Mouse (Mus musculus) kidney, postnatal 36 days (tissue): ENCODE results near the gene G3bp2.

Source experiments
- DNase-seq, 2 experiments: peaks; one replicate each; pipeline ENCODE4 v3.0.0; 2021 to 2022; ENCODE audit warnings: mixed read lengths in 2 of 2

Gene G3bp2

DNA sequence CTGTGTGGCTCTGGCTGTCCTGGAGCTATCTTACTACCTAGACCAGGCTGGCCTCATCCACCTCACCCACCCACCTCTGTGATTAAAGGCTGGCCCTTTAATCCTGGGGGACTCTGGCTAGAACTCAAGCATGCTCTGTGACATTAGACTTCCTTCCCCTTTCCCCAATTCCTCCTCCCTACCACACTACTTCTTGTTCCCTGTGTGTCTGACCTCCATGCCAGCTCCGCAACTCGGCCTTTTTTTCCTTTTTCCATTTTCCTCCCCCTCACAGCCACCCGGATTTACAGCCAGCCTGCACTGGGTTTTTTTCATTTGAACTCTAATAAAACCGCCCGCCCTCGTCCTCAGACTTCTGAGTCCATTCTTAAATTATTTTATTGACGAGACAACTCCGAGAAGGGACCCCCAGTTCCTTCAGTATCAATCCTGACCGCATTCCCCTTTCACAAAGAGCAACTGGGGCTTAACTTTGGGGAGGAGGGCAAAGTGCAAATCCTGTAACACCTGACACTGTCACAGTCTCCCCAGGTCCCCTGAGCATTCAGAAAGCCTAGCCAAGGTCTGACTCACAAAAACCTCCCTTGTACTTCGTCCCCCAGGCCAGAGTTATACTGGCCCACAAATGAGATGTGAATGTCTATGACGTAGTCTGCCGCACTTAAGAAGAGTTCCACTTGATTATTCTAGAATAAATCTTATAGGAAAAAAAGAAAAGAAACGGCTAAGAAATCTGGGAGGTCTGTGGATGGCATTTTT lies 15.0 kb upstream of the G3bp2 start:
- peak; percentile 55 to 61 for DNase-seq

DNA sequence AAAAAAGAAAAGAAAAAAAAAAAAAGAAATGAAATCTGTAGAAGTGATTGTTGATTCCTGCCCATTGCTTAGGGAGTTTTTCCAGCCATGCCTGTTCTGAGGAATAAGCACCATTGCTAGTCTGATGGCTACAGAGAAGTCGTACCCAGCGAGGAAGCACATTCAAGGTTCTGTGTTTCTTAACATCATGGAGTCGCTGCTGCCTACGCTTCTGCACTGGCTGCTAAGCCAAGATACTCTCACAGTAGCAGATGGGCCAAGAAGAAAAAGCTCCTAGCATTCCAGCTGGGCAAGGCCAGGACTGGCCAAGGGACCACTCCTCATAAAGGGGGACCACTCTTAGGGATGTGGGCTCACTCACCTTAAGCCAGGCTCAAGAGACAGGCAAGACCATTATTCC lies 14.3 kb upstream of the G3bp2 start:
- DNase-seq = no peak

DNA sequence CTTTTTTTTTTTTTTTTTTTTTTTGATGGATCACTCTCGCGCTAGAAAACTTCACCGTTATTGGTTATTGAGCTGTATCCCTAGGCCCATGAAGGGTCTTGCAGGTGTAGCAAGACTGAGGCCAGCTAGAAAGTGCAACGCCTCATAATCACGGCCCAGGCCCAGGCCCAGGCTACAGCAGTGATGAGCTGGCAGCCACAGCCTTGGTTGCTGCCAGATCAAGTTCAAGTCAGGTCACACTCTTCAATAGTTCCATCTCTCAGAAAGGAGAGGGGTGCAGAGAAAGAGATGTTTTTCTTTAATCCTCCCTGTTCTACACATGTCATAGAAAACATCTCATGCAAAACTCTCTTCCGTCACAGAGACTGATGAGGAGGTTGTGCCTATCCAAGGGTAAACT lies 13.3 kb upstream of the G3bp2 start:
- DNase-seq = no peak

DNA sequence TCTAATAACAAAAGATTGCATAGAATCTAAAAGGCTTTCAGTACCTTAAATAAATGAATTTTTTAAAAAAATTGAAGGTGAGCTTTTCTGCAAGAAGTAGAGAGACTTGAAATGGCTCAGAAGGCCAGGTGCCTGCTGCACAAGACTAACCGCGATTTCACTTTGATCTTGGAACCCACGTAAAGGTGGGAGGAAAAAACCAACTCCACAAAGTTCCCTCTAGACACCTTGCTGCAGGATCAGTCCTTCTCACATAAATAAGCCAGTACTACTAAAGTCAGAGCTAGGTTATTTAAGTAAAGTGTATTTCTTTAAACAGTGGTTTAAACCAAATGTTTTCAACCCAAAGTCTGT lies 10.5 kb upstream of the G3bp2 start:
- DNase-seq = no peak

DNA sequence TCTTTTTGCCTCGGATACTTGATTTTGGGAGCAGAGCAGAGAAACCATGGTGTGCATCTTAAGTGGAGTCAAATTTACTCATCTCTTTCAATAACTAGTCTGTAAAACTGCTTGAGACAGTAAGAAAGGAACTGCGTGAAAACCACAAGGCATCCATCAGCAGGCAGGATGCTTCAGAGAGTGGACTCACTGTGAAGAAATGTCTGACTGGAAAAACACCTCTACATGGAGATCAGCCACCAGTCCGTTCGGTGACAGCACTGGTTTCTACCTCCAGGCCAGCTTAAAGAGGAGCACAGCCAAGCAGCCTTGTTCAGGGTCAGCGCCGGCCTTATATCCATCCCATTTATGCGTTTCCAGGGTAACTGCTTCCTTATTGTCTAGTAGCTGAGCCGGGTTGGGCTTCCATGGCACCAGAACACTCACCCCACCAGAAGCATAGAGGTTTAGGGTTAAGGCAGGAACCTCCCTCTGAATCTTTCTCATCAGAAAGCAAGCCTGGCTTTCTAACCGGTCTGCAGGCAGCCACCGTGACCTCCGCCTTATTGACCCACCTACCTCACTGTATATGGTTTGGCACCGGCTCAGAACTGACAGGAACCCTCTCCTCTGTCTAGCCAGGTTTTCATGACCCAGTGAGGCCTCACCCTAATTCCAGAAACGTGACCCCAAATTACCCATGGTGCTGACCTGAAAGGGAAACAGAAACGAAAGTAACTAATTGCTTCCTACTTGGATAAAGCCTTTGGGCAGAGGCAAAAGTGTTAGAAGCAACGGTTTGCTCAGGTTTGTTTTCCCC lies 9.9 kb upstream of the G3bp2 start:
- DNase-seq = peak in 1 of 2 experiments; percentile 19

DNA sequence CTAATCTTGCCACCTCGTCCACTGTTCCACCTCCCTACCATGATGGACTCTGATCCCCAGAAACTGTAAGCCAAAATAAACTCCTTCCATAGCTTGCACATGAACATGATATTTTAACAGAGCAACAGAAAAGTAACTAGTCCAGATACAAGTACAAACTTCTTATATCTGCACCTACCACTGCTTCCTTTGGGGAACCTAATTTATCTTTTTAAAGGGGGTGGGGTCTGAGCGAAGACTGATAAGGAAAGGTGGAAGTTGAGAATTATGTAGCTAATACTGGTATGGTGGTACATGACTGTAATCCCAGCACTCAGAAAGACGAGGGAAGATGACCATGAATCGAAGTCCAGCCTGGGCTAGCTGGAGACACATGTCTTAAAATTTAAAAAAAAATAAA lies 4.0 kb upstream of the G3bp2 start:
- DNase-seq = no peak

DNA sequence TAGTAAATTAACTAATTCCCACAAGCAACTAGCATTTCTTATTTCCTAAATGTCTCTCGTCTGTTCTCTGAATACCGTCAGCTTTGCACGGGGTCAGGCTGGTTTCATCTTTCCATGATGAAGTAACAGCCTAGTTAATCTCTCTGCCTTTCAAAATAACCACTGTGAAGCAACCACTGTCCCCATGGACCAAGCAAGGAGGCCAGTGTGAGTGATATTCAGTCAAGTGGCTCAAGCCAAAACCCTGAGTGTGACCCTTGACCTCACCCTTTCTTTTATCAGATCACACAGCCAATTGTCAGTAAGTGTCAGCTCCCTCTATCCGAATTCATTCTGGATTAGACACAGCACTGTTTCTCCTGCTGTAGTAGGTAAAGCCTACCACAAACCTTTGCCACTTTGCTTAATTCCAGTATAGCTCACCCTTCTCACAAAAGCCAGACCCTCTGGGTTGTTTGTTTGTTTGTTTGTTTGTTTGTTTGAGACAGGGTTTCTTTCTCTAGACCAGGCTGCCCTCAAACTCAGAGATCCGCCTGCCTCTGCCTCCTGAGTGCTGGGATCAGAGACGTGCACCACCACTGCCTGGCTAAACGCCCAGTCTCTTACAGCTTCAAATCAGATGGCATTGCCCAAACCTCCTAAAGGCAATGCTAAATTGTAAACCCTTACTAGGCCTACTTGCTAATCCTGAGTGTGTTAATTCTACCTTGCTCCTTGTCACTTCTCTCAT lies 2.5 kb upstream of the G3bp2 start:
- DNase-seq = no peak

DNA sequence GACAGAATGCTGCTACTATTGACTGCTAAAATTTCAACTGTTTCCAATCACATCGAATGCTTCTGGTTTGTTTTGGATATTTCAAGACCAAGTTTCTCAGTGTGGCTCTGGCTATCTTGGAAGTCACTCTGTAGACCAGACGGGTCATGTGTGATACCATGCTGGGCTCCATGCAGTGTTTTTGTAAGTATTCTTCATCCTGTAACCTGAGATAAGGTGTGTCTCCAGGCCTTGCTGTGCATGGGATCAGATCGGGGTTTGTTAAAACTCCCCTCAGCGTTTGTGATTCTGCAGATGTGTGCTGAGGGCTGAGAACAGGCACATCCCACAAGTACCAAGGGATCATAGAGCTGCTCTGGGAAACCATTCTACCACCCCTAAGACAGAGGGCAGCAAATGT lies 1.7 kb upstream of the G3bp2 start:
- no peak for DNase-seq

DNA sequence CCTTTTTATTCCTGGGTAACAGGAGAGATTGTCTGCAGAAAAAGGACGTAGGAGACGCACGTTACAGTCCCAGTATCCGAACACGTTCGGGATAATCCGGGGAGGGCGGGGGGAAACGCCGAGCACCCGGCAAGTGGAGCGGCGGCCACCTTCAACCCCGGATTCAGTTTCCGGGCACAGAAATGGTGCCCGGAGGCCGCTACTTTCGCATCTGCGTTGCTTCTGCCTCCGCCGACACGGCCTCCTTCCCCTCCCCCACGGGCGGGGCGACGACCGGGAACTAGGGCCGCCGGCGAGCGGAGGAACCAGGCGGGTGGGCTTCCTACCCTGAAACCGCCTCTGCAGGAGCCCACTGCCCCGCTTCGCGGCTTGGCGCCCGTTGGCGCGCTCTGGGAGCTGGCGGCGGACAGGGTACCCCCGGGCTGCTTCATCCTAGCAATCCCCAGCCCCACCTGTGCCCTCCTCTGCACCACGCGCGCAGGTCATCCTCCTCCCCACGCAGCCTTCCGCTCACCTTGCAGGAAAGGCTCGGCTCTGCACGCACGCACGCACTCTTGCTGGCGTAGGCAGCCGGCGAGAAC lies 608 bp downstream of the G3bp2 start:
- peak; percentile 59 to 86 for DNase-seq

DNA sequence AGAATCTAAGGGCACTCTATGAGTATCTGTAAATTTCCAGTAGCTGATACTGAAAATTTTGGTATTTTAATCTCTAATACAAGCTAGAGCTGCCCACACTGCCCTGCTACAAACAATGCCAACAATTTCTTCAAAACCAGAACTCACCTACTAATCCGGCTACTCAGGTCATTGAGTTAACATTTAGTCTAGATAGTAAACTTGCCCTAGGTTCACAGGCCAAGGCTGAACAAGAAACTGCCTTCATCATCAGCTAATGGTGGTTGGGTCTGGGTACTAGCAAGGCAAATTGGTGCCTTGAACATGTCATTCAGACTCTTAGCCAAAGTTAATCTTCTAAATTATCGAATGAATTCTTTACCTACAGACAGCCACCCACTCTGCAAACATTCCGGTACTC lies 2.2 kb downstream of the G3bp2 start:
- DNase-seq = no peak

DNA sequence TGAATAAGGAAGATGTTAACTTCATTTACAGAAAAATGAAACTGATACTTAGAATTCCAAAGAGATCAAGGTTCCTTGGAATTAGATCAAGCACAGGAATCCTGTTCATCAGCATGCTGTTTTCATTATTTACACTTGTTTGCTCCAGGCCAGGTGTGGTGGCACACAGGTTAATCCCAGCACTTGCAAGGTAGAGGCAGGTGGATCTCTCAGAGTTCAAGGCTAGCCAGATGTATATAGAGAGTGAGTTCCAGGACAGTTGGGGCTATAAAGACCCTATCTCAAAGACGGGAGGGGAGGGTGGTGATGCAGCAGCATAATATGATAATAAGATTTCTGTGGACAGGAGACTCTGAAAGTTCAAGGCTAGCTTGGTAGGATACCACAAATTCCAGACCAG lies 3.1 kb downstream of the G3bp2 start:
- DNase-seq = no peak

DNA sequence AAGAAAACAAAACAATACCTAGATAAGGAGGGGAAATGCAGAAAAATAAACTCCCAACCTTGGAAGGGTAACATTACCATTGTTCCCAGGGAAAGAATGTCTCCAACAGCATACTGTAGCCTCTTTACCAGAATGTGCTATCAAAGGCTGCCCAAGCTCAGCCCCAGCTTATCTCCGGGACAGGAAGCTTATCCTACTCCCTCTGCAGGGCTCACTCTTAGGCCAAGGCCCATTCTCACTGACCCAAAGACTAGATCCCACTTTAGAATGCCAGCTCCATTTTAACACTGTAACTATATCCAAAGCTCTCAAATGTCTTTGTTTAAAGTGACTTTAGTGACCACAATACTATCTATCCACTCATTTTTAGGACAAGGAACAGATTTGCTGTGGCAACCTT lies 4.2 kb downstream of the G3bp2 start:
- no peak for DNase-seq

DNA sequence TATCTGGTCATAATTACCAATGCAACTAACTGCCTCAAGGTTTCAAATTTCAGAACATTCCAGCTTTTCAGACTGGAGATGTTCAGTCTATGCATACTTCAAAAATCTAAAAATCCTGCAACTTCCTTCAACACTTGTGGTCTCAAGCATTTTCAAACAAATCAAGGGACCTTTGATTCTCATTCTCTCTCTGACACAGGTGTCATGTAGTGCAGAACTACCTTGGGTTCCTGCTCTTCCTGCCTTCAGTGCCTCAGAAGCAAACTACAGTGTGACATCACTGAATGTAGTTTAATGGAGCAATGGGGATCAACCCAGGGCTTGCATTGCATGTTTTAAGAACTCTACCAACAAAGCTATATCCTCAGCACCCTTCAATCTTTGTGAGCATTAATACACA lies 4.8 kb downstream of the G3bp2 start:
- no peak for DNase-seq

DNA sequence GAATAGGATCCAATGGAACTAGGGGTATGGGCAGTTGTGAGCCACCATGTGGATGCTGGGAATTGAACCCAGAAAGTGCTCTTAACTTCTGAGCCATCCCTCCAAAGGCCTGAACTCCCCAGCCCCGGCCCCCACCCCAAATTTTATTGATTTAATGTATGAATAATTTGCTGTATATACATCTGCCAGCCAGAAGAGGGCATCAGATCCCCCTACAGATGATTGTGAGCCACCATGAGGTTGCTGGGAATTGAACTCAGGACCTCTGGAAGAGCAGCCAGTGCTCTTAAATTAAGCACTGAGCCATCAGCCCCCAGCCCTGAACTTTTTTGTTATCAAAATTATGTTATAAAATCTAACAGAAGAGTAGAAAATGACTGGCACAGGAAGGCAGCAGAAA lies 7.2 kb downstream of the G3bp2 start:
- DNase-seq = no peak

DNA sequence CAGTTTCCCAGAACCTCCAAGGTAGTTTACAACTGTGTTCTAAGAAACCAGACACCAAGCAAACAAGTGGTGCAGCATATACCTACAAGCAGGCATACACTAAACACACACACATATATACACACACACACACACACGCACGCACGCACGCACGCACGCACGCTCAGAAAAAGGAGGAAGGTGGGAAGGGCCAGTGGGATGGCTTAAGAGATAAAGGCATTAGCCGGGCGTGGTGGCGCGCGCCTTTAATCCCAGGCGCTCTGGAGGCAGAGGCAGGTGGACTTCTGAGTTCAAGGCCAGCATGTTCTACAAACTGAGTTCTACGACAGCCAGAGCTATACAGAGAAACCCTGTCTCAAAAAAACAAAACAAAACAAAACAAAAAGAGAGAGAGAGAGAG lies 9.5 kb downstream of the G3bp2 start:
- DNase-seq = no peak

DNA sequence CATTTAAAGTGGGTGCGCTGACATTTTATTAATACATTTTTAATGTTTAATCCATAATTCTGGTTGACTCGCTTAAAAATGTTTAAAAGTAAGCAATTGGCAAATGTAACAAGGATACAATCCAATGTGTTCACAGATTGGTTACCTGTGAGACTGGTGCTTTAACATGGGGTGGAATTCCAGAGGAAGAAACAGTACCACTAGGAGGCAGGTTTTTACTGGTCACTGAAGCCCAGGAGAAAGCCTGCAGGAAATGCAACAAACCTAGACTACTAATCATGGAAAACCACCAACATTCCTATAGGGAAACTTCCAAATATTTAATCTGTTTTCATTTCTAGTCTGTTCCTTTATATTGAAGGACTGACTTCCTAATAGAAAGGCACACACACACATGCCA lies 20.3 kb downstream of the G3bp2 start:
- no peak for DNase-seq

DNA sequence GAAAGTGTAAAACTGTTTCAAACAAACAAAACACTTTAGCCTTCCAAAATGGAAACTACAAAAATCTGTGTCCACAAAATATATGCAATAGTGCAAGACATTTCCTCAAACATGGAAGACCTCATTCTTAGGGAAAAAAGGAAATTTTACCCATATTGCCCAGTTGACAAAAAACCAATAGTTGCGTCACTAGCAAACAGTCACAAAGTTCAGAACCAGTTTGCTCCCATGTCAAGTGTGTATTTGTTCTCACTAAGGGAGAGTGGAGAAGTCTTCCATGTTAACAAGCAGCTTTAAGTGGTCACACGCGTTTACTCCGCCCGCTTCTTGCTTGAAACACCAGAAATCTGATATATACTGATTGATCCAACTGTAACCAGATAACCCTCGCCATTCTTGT lies 30.7 kb downstream of the G3bp2 start:
- DNase-seq = no peak

DNA sequence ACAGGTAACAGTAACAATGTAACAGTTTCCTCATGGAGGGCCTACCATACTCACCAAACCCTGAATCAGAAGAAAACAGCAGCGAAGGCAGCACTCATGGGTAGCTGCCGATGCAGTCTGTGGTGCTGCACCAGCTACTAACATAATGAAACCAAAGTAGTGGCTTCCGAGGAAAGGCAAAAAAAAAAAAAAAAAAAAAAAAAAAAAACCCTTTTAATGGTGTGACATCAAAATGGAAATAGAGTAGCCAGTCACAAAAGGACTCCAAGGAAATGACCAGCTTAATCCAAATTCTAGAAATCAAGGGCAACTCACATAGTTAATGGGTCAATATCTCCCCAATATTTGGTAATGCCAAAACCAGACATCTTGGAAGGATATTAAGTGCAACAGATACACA lies 33.1 kb downstream of the G3bp2 start:
- DNase-seq = no peak

DNA sequence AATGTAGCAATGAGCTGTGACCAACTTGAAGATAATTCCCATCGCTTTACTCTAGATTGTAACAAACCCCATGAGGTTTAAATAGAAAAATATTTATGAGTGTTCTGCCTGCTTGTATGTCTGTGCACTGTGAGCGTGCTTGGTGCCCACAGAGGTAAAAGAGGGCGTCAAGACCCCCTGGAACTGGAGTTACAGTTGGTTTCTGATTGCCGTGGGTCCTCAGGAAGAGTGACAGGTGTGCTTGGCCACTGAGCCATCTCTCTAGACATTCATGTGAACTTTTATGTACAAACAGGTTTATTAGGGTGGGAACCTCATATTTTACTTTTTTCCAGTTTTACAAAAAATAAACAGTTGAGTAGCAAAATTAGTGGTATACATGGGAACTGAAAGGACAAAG lies 39.7 kb downstream of the G3bp2 start, which contains the start of gene Cdkl2:
Cdkl2 (minus strand) TSS at position 101 of the 400 bp plus-strand sequence.
- DNase-seq = no peak

DNA sequence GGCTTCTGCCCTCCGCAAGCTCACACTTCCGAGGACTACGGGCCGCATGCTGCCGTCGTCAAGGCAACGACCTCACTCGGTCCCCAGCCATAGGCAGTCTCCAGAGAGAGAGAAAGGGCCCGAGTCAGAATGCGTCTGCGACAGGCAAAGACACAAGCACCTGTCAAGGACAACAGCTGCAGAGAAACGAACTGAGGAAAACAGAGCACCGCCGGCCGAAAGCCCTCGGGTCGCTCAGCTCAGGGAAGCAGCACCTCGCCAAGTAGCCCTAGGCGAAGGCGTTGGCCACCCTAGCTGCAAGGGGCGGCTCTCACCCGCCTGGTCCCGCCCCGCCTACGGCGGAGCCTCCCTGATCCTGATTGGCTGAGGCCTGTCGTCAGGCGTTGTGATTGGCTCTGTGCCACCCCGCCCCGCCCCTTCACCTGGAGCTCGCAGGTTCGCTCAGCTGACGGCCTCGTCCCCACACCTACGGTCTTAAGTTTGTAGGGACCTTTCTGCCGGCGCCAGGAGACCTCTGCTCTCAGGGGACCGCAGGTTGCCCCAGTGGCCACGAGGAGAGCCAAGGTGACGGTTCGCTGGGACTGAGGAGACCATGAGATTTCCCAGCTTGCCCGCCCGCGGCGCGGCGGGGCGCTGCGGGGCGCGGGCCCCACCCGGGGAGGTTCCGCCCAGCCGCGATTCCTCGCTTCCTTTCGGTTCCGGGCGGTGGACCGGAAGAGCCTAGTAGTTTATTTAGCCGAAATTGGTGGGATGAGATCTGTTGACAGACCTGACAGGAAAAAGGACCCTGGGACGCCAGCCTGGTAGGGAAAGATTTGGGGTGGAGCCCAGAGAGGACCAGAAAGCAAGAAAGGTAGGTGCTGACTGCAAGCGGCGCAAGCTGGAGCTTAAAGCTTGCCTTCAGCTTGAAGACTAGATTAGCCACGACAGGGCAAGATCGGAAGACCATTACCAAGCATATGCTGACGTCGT lies 40.9 kb downstream of the G3bp2 start:
- peak; percentile 96 to 98 for DNase-seq

DNA sequence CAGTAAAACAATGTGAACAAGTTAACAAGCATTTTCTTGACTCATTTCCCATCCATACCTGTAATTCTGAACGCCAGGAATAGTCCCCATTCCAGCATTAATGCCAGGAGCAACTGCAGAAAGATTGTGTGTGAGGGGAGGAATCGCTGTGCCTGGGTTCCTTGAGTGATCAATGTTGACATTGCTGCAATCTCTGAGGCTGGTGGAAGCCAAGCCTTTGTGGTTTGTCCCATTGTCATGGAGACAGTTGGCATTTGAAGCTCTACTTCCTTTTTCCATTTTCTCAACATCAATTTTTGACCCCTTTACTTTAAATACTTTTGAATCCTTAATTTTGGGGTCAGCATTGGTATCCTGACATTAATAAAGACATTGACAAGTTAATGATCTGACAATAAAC lies 63.6 kb downstream of the G3bp2 start:
- DNase-seq = no peak

DNA sequence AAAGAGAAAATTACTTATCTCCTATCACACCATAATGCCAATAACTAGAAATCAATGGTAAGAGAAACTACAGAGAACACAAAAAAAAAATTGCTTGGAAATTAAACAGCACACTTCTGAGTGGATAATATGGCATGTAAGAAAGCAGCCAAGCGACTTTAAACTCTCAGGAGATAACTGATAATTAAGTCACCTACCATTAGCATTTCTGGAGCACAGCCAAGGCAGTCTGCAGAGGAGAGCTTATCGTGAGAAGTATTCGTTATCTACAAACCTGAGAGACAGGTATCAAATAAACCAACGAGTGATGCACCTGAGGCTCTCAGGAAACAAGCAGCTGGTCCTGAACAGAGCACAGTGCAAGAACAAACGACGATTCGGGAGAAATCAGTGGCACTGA lies 71.8 kb downstream of the G3bp2 start:
- DNase-seq = no peak
